Mouse (Mus musculus) lung, embryonic 15.5 days (tissue): ENCODE measurements around the gene Crip2. TPM values are rescaled to one million over a fixed set of nuclear protein-coding genes. Genes with fewer than 3 reads are reported as not detected.

ENCODE experiments used
- ATAC-seq: fragments of 200-750 bp; cut with Nextera tagmentation; 2 replicates; pipeline ENCODE4 v1.8.0; 2017; ENCODE audit warnings: moderate number of reproducible peaks, borderline replicate concordance; ENCODE audit not compliant: low FRiP score, low TSS enrichment; ENCODE audit errors: extremely low read depth
- H3K27ac ChIP-seq: fragments of 300-500 bp; sonication (generic); 2 replicates; pipeline ENCODE4 v1.5.1; 2015; ENCODE audit warnings: moderate library complexity, mild to moderate bottlenecking, inconsistent platforms
- H3K27me3 ChIP-seq: fragments of 300-500 bp; sonication (generic); 2 replicates; pipeline ENCODE4 v1.6.1; 2015; ENCODE audit warnings: inconsistent platforms
- H3K36me3 ChIP-seq: fragments of 300-500 bp; sonication (generic); 2 replicates; pipeline ENCODE4 v1.6.1; 2015; ENCODE audit warnings: inconsistent platforms
- H3K4me1 ChIP-seq: fragments of 300-500 bp; sonication (generic); 2 replicates; pipeline ENCODE4 v1.6.1; 2015; ENCODE audit warnings: inconsistent platforms
- H3K4me2 ChIP-seq: fragments of 300-500 bp; sonication (generic); 2 replicates; pipeline ENCODE4 v1.6.1; 2015; ENCODE audit warnings: inconsistent platforms, mild to moderate bottlenecking, moderate library complexity
- H3K4me3 ChIP-seq: fragments of 300-500 bp; sonication (generic); 2 replicates; pipeline ENCODE4 v1.5.1; 2015; ENCODE audit warnings: mild to moderate bottlenecking, inconsistent platforms
- H3K9ac ChIP-seq: fragments of 300-500 bp; sonication (generic); 2 replicates; pipeline ENCODE4 v1.6.1; 2015; ENCODE audit warnings: inconsistent platforms
- H3K9me3 ChIP-seq: fragments of 300-500 bp; sonication (generic); 2 replicates; pipeline ENCODE4 v1.6.1; 2016; ENCODE audit warnings: inconsistent platforms
- WGBS: fragments of 180-500 bp; shearing (Covaris S2); methylation state at CpG from one replicate; pipeline ENCODE4 v1.1.7; 2015; 5-methylcytosine and 5-hydroxymethylcytosine counted together
- polyA plus RNA-seq: library from polyadenylated mRNA; unstranded; fragments of >200 nt; fragmentation: Nextera tagmentation; extraction: Ambion mirVana; gene quantifications from 2 replicates; pipeline ENCODE4 v1.2.1, GENCODE M21; 2015

Crip2 gene
- polyA plus RNA-seq, 1 experiment from 2014 or later, result 471 TPM

DNA sequence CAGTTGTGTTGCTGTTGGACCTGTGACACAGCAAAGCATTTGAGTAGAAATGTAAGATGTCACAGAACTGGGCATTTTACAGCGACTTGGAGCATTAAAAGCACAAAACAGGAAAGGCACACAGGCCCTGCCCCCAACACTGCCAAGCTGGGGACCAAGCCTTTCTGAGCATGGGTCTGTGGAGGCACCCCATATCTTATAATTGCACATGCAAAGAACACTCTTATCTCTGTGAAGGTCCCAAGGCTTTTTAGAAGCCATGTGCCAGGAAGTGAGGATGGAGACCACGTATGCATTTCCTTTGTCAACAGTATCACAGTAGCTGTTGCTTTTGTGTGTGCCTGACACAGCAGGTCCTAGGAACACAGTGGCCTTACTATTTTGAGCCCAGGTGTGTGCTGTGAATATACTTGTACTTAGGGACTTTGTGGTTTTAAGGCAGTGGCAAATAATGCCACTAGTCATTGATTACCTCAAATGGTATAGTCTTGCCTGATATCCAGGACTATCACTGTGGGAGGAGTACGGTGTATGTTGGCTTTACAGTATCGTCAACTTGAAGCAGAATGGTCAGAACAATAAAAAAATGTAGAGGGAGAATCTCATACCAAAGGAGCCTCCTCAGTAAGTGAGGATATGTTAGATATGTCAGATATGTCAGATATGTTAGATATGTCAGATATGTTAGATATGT, 32.5 kb upstream of the Crip2 start:
- whole genome bisulfite sequencing, result 77% methylated on average over 4 of the region's 4 CpGs
- Histone ChIP-seq H3K4me3 (no peak overlapping the region), H3K27ac (no peak overlapping the region), H3K4me2 (no peak overlapping the region), H3K4me1 (0 out of 2 replicates have a peak, but pooled peaks cover 5% of the 10 kb centered on the region), H3K9ac (no peak overlapping the region), H3K27me3 (no peaks in the 10 kb centered on the region), H3K9me3 (no peaks in the 10 kb centered on the region), H3K36me3 (peaks cover 9% of the 10 kb centered on the region; the same call in 1 of the 2 replicates)
- ATAC-seq, result no peak

GRCm38 (mm10) chr12:113108528-113109283, 31.3 kb upstream of the Crip2 start:
- Histone ChIP-seq H3K9ac (no peak overlapping the region), H3K4me3 (no peak overlapping the region), H3K27ac (no peak overlapping the region), H3K4me1 (0 out of 2 replicates have a peak, but pooled peaks cover 5% of the 10 kb centered on the region), H3K9me3 (no peaks in the 10 kb centered on the region), H3K27me3 (no peaks in the 10 kb centered on the region), H3K4me2 (no peak overlapping the region), H3K36me3 (peaks cover 19% of the 10 kb centered on the region; the same call in 1 of the 2 replicates)
- no peak for ATAC-seq
- WGBS, result 84% methylated on average over 17 of the region's 17 CpGs

GRCm38 (mm10) chr12:113109801-113110200, 30.2 kb upstream of the Crip2 start:
- Histone ChIP-seq H3K4me3 (no peak overlapping the region), H3K27ac (no peak overlapping the region), H3K4me2 (no peak overlapping the region), H3K36me3 (peaks cover 29% of the 10 kb centered on the region), H3K9ac (no peak overlapping the region), H3K9me3 (no peaks in the 10 kb centered on the region), H3K4me1 (0 out of 2 replicates have a peak, but pooled peaks cover 5% of the 10 kb centered on the region), H3K27me3 (no peaks in the 10 kb centered on the region)
- ATAC-seq, result no peak
- 79% methylated on average over 10 of the region's 10 CpGs for WGBS

GRCm38 (mm10) chr12:113114141-113114540, 25.9 kb upstream of the Crip2 start:
- Histone ChIP-seq H3K4me2 (no peak overlapping the region), H3K4me1 (no peaks in the 10 kb centered on the region), H3K36me3 (peaks cover 57% of the 10 kb centered on the region), H3K4me3 (no peak overlapping the region), H3K27ac (no peak overlapping the region), H3K27me3 (no peaks in the 10 kb centered on the region), H3K9ac (no peak overlapping the region), H3K9me3 (no peaks in the 10 kb centered on the region)
- ATAC-seq, result no peak
- WGBS, result 89% methylated on average over 4 of the region's 4 CpGs

GRCm38 (mm10) chr12:113114856-113115538, 25.0 kb upstream of the Crip2 start:
- Histone ChIP-seq H3K4me3 (no peak overlapping the region), H3K36me3 (peaks cover 61% of the 10 kb centered on the region), H3K9me3 (no peaks in the 10 kb centered on the region), H3K27ac (no peak overlapping the region), H3K4me1 (no peaks in the 10 kb centered on the region), H3K27me3 (no peaks in the 10 kb centered on the region), H3K9ac (no peak overlapping the region), H3K4me2 (no peak overlapping the region)
- no peak for ATAC-seq
- 75% methylated on average over 16 of the region's 16 CpGs for WGBS

DNA sequence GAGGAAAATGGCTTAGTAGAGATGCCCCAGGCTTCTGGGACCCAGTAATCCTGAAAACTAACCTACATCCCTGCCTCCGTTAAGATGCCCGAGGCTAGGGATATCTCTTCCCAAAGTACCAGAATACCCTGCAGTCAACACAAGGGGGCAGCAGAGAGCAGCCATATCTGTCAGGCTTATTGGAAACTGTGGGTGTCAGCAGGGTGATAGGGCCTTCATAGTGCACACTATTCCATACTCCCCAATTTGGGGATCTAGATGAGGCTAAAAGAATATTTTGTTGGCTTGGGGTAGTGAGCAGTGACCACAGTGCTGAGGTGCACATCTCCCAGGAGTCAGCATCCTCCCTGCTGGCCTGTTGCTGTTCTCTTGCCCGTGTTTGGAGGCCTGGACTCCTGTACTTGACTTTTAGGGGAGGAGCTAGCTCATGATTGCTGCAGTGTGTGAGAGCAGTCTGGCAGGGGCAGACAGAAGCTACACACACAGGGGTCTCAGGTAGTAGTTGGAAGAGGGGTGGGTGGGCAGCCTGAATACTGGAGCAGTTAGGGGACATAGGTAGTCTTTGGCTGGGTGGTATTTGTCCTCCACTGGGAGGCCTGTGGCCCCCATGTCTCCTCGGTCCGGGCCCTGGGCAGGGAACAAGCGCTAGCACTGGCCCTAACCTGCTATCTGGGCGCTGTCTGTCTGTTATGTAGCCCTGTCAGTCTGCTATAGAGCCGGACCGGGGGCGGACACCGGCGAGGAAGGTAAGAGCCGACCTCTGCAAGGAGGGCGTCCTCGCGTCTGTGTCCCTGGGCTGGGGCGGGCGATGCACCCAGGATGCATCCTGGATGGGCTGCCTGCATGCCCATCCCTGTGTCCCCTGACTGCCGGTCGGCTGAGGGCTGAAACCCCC, 20.3 kb upstream of the Crip2 start:
- no peaks in the 10 kb centered on the region for H3K9me3 ChIP-seq
- H3K9ac ChIP-seq, result no peak overlapping the region
- H3K4me1 ChIP-seq, result no peaks in the 10 kb centered on the region
- no peak overlapping the region for H3K4me2 ChIP-seq
- no peaks in the 10 kb centered on the region for H3K27me3 ChIP-seq
- peak; percentile 36; the same call in 1 of the 2 replicates for ATAC-seq
- 86% methylated on average over 20 of the region's 20 CpGs for WGBS
- peaks cover 82% of the 10 kb centered on the region for H3K36me3 ChIP-seq
- no peak overlapping the region for H3K27ac ChIP-seq
- H3K4me3 ChIP-seq, result no peak overlapping the region

DNA sequence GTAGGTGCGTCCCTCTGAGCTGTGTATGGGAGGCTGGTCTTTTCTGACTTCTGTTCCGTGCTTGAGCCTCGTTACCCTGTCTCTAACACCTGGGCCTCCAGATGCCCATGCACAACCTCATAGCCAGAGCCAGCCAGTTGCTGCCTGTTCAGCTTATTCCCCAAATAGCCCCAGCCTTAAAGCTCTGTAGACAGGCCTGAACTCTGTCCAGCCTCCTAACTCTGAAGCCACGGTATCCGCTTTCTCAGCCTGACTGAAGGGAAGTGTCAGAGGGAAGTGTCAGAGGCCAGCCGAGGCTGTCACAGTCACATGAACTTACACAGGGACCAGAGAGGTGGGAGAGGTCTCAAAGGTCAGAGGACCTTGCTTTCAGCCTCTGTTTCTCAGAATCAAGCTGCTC, 15.3 kb upstream of the Crip2 start:
- Histone ChIP-seq H3K9me3 (no peaks in the 10 kb centered on the region), H3K36me3 (peaks cover 93% of the 10 kb centered on the region), H3K4me2 (no peak overlapping the region), H3K4me3 (no peak overlapping the region), H3K27me3 (no peaks in the 10 kb centered on the region), H3K4me1 (no peaks in the 10 kb centered on the region), H3K9ac (no peak overlapping the region), H3K27ac (no peak overlapping the region)
- ATAC-seq, result no peak
- 73% methylated on average over 6 of the region's 6 CpGs for WGBS

DNA sequence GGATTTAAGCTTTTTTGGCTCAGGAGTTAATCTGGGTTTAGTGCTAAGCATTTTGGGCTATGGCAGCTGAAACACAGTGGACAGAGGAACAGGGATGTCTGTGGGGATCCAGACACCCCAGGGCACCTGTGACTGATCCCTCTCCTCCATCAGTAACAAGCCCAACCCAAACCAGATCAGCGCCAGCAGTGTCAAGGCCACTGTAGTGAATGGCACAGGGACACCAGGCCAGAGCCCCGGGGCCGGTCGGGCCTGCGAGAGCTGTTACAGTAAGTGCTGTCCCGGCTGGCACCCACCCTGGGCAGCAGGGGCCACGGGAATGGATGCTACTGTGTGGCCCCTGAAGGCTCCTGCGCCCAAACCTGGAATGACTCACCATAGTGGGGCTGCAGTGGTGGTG, 9.3 kb upstream of the Crip2 start:
- Histone ChIP-seq H3K4me2 (no peak overlapping the region), H3K36me3 (peaks cover 98% of the 10 kb centered on the region), H3K9ac (no peak overlapping the region), H3K27me3 (no peaks in the 10 kb centered on the region), H3K4me1 (peaks cover 20% of the 10 kb centered on the region; the same call in 1 of the 2 replicates), H3K4me3 (no peak overlapping the region), H3K9me3 (no peaks in the 10 kb centered on the region), H3K27ac (no peak overlapping the region)
- WGBS, result 96% methylated on average over 8 of the region's 8 CpGs
- ATAC-seq, result no peak

- Histone ChIP-seq H3K9me3 (no peaks in the 10 kb centered on the region), H3K27ac (0 out of 2 replicates have a peak overlapping the region, but pooled peaks have one; percentile 60), H3K36me3 (peaks cover 98% of the 10 kb centered on the region), H3K9ac (no peak overlapping the region), H3K27me3 (no peaks in the 10 kb centered on the region), H3K4me1 (peaks cover 22% of the 10 kb centered on the region; the same call in 1 of the 2 replicates), H3K4me3 (no peak overlapping the region), H3K4me2 (no peak overlapping the region)
- WGBS, result 92% methylated on average over 14 of the region's 14 CpGs
- ATAC-seq, result no peak
Measured at GRCm38 (mm10) chr12:113131601-113132000, 8.4 kb upstream of the Crip2 start.

- ATAC-seq, result peak; percentile 82
- Histone ChIP-seq H3K4me1 (peaks cover 23% of the 10 kb centered on the region; the same call in 1 of the 2 replicates), H3K9me3 (no peaks in the 10 kb centered on the region), H3K27me3 (no peaks in the 10 kb centered on the region), H3K4me3 (no peak overlapping the region), H3K4me2 (no peak overlapping the region), H3K36me3 (peaks cover 98% of the 10 kb centered on the region), H3K9ac (no peak overlapping the region), H3K27ac (peak overlapping the region; percentile 60)
- 34% methylated on average over 2 of the region's 2 CpGs for WGBS
Measured at GRCm38 (mm10) chr12:113132567-113132966, 7.5 kb upstream of the Crip2 start.

- Histone ChIP-seq H3K4me3 (no peak overlapping the region), H3K9ac (no peak overlapping the region), H3K36me3 (peaks cover 97% of the 10 kb centered on the region), H3K9me3 (no peaks in the 10 kb centered on the region), H3K27ac (peak overlapping the region; percentile 60; the same call in 1 of the 2 replicates), H3K27me3 (no peaks in the 10 kb centered on the region), H3K4me2 (no peak overlapping the region), H3K4me1 (peaks cover 27% of the 10 kb centered on the region)
- ATAC-seq, result 0 out of 2 replicates have a peak, but pooled peaks have one; percentile 20
- WGBS, result 83% methylated on average over 9 of the region's 9 CpGs
Measured at GRCm38 (mm10) chr12:113133260-113133659, 6.8 kb upstream of the Crip2 start.
